Mouse (Mus musculus): Measurements from ENCODE around the gene Gm21828. TPM values are rescaled to one million over a fixed set of nuclear protein-coding genes. Genes with fewer than 3 reads are reported as not detected.
"Not testable (repeated sequence)": the region's sequence is repeated elsewhere in the genome, so short reads cannot be mapped to it uniquely, and the experiment has no call there.

The Gm21828 gene
- not detected in 2 replicates for polyA plus RNA-seq (2015; fragmentation: Nextera tagmentation; extraction: Ambion mirVana)

GRCm38 (mm10) chrY:13223828-13224227 lies at the start of gene Gm21828:
Gene Gm21828 (minus strand): TSS chrY:13223928.
- not testable (repeated sequence) for H3K4me1 ChIP-seq (replicated peaks); H3K27ac ChIP-seq; H3K4me3 ChIP-seq (replicated peaks); H3K9me3 ChIP-seq (replicated peaks); DNase-seq; H3K27me3 ChIP-seq; ATAC-seq (ENCODE audit: low read depth); H3K9ac ChIP-seq; H3K36me3 ChIP-seq; H3K4me2 ChIP-seq
- no CpG with 5 or more reads among the region's 3 CpGs for WGBS (ENCODE audit: insufficient replicate concordance)

GRCm38 (mm10) chrY:13252091-13252490 lies 28.4 kb upstream of the Gm21828 start, which contains the start of the genes Gm21440 and Gm21454:
Gene Gm21440 (plus strand): TSS chrY:13252391.
Gene Gm21454 (plus strand): TSS chrY:13252442.
- not testable (repeated sequence) for H3K36me3 ChIP-seq; DNase-seq; H3K4me2 ChIP-seq; H3K4me3 ChIP-seq (replicated peaks); H3K9ac ChIP-seq; ATAC-seq (ENCODE audit: low read depth); H3K27me3 ChIP-seq; H3K9me3 ChIP-seq (replicated peaks); H3K4me1 ChIP-seq (replicated peaks); H3K27ac ChIP-seq

Other genes starting within 250 kb of the Gm21828 start
- not detected in 2 replicates for gene Gm20807, start 181.0 kb downstream of the Gm21828 start, polyA plus RNA-seq (2015; fragmentation: Nextera tagmentation; extraction: Ambion mirVana)
- gene Gm21891, start 90.4 kb downstream of the Gm21828 start, polyA plus RNA-seq (2015; fragmentation: Nextera tagmentation; extraction: Ambion mirVana) = not detected in 2 replicates
- not detected in 2 replicates for gene Gm21425, start 62.0 kb downstream of the Gm21828 start, polyA plus RNA-seq (2015; fragmentation: Nextera tagmentation; extraction: Ambion mirVana)
- gene Gm21440, start 28.5 kb upstream of the Gm21828 start, polyA plus RNA-seq (2015; fragmentation: Nextera tagmentation; extraction: Ambion mirVana) = not detected in 2 replicates
- not detected in 2 replicates for gene Gm21454, start 28.5 kb upstream of the Gm21828 start, polyA plus RNA-seq (2015; fragmentation: Nextera tagmentation; extraction: Ambion mirVana)
- not detected in 2 replicates for gene Gm21725, start 125.1 kb upstream of the Gm21828 start, polyA plus RNA-seq (2015; fragmentation: Nextera tagmentation; extraction: Ambion mirVana)
- gene Gm21866, start 241.7 kb upstream of the Gm21828 start, polyA plus RNA-seq (2015; fragmentation: Nextera tagmentation; extraction: Ambion mirVana) = not detected in 2 replicates